Mouse (Mus musculus): ENCODE data around the gene B3gnt3. TPM values are rescaled to one million over a fixed set of nuclear protein-coding genes. Genes with fewer than 3 reads are reported as not detected.
"Not testable (repeated sequence)": the region's sequence is repeated elsewhere in the genome, so short reads cannot be mapped to it uniquely, and the experiment has no call there.

B3gnt3 gene
- total and polyA plus RNA-seq, 2 experiments from 2014 or later = 0.24 to 0.44 TPM

DNA sequence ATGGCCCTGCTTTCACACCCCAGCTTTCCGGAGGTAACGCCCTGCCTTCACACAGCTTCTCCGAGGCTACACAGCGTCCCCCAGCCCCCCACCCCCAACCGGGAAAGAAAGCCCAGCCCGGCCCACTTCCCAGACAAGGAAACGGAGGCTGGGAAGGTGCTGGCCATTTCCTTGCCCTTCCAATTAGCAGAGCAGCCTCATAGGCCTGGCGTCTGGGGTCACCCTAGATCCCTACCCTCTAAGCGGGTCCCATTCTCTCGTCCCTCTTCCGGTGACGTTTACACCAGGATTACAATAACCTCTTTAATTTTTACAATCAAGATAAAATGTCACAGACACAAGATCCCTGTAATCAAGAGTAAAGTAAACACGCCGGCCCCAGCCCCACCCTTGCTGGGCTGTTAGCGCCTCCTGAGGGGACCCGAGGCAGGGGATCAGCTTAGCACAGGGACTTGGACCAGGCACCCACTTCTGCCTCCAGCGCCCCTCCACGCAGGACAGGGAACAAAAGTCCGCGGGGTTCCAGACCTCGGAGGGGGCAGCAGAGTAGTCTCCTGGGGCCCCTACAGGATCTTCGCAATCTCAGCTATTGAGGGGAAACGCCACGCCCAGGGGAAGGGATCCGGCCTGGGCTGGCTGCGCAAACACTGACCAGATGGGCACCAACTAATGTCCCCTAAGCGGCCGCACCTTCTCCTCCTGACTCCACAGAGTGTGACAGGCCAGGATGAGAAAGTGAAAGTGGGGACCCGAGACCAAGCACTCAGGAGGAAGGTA is 908 bp downstream of the B3gnt3 start:
- Histone ChIP-seq H3K9ac (no peak overlapping the region), H3K4me3 (ENCODE audit: low read depth, low read length) (no peak overlapping the region), H3K27me3 (ENCODE audit: insufficient read depth, low read length) (peaks cover 37% of the 10 kb centered on the region), H3K9me3 (ENCODE audit: low read length) (no peaks in the 10 kb centered on the region), H3K4me2 (ENCODE audit: low read depth) (no peak overlapping the region), H3K36me3 (ENCODE audit: insufficient read depth) (no peaks in the 10 kb centered on the region), H3K27ac (ENCODE audit: low read depth, low read length) (no peak overlapping the region), H3K4me1 (ENCODE audit: insufficient read depth) (no peaks in the 10 kb centered on the region)
- no peak for TF ChIP-seq CTCF (IDR thresholded peaks at IDR 0.05; ENCODE audit: low read depth)
- WGBS = 15% methylated on average over 28 of the region's 29 CpGs
- no peak for ATAC-seq
- DNase-seq = no peak

DNA sequence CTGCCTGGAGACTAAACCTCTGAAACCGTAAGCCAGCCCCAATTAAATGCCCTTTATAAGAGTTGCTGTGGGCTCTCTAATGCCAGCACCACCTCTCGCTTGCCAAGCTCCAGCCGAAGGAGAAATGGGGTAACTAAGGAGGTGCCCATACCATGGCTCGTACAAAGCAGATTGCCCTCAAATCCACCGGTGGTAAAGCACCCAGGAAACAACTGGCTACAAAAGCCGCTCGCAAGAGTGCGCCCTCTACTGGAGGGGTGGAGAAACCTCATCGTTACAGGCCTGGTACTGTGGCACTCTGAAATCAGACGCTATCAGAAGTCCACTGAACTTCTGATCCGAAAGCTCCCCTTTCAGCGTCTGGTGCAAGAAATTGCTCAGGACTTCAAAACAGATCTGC is 6.1 kb downstream of the B3gnt3 start:
- H3K4me3 ChIP-seq (ENCODE audit: low read depth, low read length); ATAC-seq; H3K27ac ChIP-seq (ENCODE audit: low read depth, low read length); H3K9me3 ChIP-seq (ENCODE audit: low read length); DNase-seq; H3K4me2 ChIP-seq (ENCODE audit: low read depth); H3K36me3 ChIP-seq (ENCODE audit: insufficient read depth); H3K4me1 ChIP-seq (ENCODE audit: insufficient read depth); H3K9ac ChIP-seq: not testable (repeated sequence)
- WGBS = 63% methylated on average over 12 of the region's 12 CpGs
- peak; percentile 27 for TF ChIP-seq CTCF (IDR thresholded peaks at IDR 0.05; ENCODE audit: low read depth)
- H3K27me3 ChIP-seq (ENCODE audit: insufficient read depth, low read length) = peaks cover 59% of the 10 kb centered on the region

DNA sequence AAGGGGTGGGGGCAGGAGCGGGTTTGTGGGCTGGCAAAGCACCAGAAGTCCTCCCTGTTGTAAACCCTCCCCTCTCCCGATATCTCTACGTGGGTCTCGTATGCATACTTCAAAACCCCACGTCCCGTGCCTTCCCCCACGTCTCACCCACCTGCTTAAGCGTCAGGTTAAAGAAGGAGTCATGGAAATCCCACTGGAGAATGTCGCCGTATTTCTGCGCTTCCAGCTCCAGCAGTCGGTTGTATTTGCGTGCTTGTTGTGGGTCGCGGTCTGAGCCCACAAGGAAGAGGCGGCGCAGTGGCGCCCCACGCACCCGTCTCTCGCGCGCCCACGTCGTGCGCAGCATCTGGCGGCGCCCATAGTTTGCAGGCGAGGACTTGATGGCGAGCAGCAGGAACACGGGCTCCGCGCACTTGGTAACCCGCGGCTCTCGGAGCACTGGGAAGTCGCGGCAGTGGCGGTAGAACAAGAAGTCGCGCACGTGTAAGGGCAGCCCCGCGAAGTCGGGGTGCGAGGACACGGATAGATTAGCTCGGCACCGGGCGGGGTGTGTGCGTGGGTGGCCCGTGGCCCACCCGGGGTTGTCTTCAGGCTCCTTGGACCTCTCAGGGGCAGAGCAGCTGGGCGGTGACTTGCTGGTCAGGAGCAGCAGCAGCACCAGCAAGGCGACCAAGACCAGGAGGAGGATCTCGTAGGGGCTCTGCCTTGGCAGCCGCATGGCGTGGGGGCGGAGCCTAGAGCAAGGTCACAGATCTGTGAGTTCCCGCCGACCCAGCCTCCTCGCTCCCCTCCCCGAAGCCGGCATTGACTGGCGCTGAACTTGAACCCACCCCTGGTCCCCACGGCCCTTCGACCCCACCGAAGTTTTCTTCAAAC is 8.2 kb downstream of the B3gnt3 start:
- 7% methylated on average over 68 of the region's 68 CpGs for WGBS
- Histone ChIP-seq H3K4me1 (ENCODE audit: insufficient read depth) (no peaks in the 10 kb centered on the region), H3K36me3 (ENCODE audit: insufficient read depth) (no peaks in the 10 kb centered on the region), H3K4me2 (ENCODE audit: low read depth) (peak overlapping the region; percentile 44), H3K4me3 (ENCODE audit: low read depth, low read length) (peak overlapping the region; percentile 24), H3K27me3 (ENCODE audit: insufficient read depth, low read length) (peaks cover 73% of the 10 kb centered on the region), H3K27ac (ENCODE audit: low read depth, low read length) (no peak overlapping the region), H3K9me3 (ENCODE audit: low read length) (no peaks in the 10 kb centered on the region), H3K9ac (no peak overlapping the region)
- DNase-seq (no peak), ATAC-seq (peak; percentile 45)
- TF ChIP-seq CTCF (IDR thresholded peaks at IDR 0.05; ENCODE audit: low read depth) = no peak

DNA sequence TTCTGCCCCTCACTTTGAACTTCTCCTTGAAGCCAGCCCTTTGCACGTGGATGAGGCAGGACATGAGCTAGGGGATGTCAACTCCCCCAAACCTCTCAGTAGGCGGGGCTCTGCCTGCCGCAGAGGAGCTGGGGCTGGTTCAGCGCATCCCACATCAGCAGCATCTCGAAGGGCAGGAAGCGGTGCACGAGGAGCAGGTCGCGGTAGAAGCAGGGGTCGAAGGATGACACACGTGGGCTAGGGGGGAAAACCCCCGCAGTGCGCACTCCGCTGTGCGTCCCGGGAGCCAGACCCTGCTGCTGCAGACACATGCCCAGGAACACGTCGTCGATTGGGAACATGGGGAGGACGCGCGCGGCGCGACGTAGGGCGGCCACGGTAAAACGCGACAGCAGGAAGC is 9.1 kb downstream of the B3gnt3 start:
- H3K4me3 ChIP-seq (ENCODE audit: low read depth, low read length) = peak overlapping the region; percentile 24
- no peak overlapping the region for H3K9ac ChIP-seq
- H3K4me2 ChIP-seq (ENCODE audit: low read depth) = peak overlapping the region; percentile 44
- H3K9me3 ChIP-seq (ENCODE audit: low read length) = no peaks in the 10 kb centered on the region
- no peaks in the 10 kb centered on the region for H3K4me1 ChIP-seq (ENCODE audit: insufficient read depth)
- no peak for TF ChIP-seq CTCF (IDR thresholded peaks at IDR 0.05; ENCODE audit: low read depth)
- no peaks in the 10 kb centered on the region for H3K36me3 ChIP-seq (ENCODE audit: insufficient read depth)
- ATAC-seq (0 out of 2 replicates have a peak, but pooled peaks have one; percentile 28), DNase-seq (no peak)
- WGBS = 6% methylated on average over 30 of the region's 30 CpGs
- peaks cover 82% of the 10 kb centered on the region for H3K27me3 ChIP-seq (ENCODE audit: insufficient read depth, low read length)
- no peak overlapping the region for H3K27ac ChIP-seq (ENCODE audit: low read depth, low read length)

DNA sequence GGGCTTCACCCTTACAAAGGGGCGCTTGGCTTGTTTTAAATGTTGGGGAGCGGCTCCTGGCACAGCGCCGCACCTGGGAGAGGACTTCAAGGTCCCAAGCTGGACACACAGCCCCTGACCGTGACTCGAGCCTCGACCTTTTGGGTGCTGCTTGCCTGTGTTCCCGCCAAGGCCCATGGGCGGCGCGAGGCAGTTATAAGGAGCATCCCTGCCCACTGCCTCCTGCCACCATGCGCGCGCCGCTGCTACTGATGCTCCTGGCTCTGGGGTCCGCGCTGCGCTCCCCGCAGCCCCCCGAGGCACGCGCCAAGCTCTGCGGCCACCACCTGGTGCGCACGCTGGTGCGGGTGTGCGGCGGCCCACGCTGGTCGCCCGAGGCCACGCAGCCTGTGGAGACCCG is 12.6 kb downstream of the B3gnt3 start, which contains the start of gene Insl3:
Gene Insl3, plus strand, starts transcription at position 187 of the 400 bp plus-strand sequence.
- Histone ChIP-seq H3K27ac (ENCODE audit: low read depth, low read length) (no peak within 1 kb of the TSS), H3K4me1 (ENCODE audit: insufficient read depth) (peaks cover 5% of the 10 kb centered on the region; the same call in 1 of the 2 replicates), H3K4me3 (ENCODE audit: low read depth, low read length) (no peak within 1 kb of the TSS), H3K36me3 (ENCODE audit: insufficient read depth) (no peaks in the 10 kb centered on the region), H3K4me2 (ENCODE audit: low read depth) (no peak within 1 kb of the TSS), H3K9ac (no peak within 1 kb of the TSS), H3K27me3 (ENCODE audit: insufficient read depth, low read length) (peaks cover 98% of the 10 kb centered on the region), H3K9me3 (ENCODE audit: low read length) (no peaks in the 10 kb centered on the region)
- no peak for ATAC-seq
- WGBS = 4% methylated on average over 33 of the region's 33 CpGs
- no peak for TF ChIP-seq CTCF (IDR thresholded peaks at IDR 0.05; ENCODE audit: low read depth)
- DNase-seq = no peak

DNA sequence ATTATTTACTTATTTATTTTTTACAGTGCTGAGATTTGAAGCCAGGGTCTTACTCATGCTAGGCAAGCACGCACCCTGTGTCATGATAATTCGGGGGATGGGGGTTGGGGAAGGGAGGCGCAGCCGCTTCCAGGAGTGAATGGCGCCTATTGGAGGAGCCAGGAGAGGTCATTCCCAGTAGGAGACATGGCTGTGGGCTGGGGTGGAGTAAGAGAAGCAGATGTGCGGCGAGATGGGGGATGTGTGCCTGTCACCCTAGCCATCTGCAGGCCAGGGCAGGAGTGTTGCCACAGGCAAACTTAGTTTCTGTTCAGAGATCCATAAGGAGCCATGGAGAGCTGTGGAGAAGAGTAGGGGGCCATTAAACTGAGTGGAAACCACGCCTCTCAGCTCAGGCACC is 14.0 kb downstream of the B3gnt3 start:
- Histone ChIP-seq H3K9ac (no peak overlapping the region), H3K36me3 (ENCODE audit: insufficient read depth) (no peaks in the 10 kb centered on the region), H3K4me3 (ENCODE audit: low read depth, low read length) (no peak overlapping the region), H3K4me2 (ENCODE audit: low read depth) (no peak overlapping the region), H3K27me3 (ENCODE audit: insufficient read depth, low read length) (peaks cover 98% of the 10 kb centered on the region), H3K9me3 (ENCODE audit: low read length) (no peaks in the 10 kb centered on the region), H3K4me1 (ENCODE audit: insufficient read depth) (peaks cover 5% of the 10 kb centered on the region; the same call in 1 of the 2 replicates), H3K27ac (ENCODE audit: low read depth, low read length) (no peak overlapping the region)
- DNase-seq (no peak), ATAC-seq (no peak)
- TF ChIP-seq CTCF (IDR thresholded peaks at IDR 0.05; ENCODE audit: low read depth) = no peak
- 8% methylated on average over 8 of the region's 8 CpGs for WGBS

All from forebrain, postnatal 0 days (tissue).